Mouse (Mus musculus) heart, embryonic 13.5 days (tissue): ENCODE results near the gene Gga1. TPM values are rescaled to one million over a fixed set of nuclear protein-coding genes. Genes with fewer than 3 reads are reported as not detected.
A peak's percentile ranks its signal among the peaks of the same experiment; 100 is the strongest.

Experiments used
- ATAC-seq: fragments of 200-750 bp; cut with Nextera tagmentation; 2 replicates; pipeline ENCODE4 v1.8.0; 2017; ENCODE audit warnings: moderate TSS enrichment; ENCODE audit not compliant: insufficient number of reproducible peaks, low FRiP score, low TSS enrichment; ENCODE audit errors: extremely low read depth
- H3K27ac ChIP-seq: fragments of 300-500 bp; sonication (generic); replicated peaks from 2 replicates; pipeline ENCODE4 v1.5.1; 2015; ENCODE audit warnings: moderate library complexity, mild to moderate bottlenecking, inconsistent platforms
- H3K27me3 ChIP-seq: fragments of 300-500 bp; sonication (generic); replicated peaks from 2 replicates; pipeline ENCODE4 v1.6.1; 2015; ENCODE audit warnings: mild to moderate bottlenecking, inconsistent platforms
- H3K36me3 ChIP-seq: fragments of 300-500 bp; sonication (generic); 2 replicates; pipeline ENCODE4 v1.6.1; 2015; ENCODE audit warnings: mild to moderate bottlenecking, inconsistent platforms
- H3K4me1 ChIP-seq: fragments of 300-500 bp; sonication (generic); 2 replicates; pipeline ENCODE4 v1.6.1; 2015; ENCODE audit warnings: inconsistent platforms
- H3K4me2 ChIP-seq: fragments of 300-500 bp; sonication (generic); 2 replicates; pipeline ENCODE4 v1.6.1; 2015; ENCODE audit warnings: inconsistent platforms, mild to moderate bottlenecking, moderate library complexity
- H3K4me3 ChIP-seq: fragments of 300-500 bp; sonication (generic); 2 replicates; pipeline ENCODE4 v1.5.1; 2015; ENCODE audit warnings: moderate library complexity, mild to moderate bottlenecking, inconsistent platforms
- H3K9ac ChIP-seq: fragments of 300-500 bp; sonication (generic); 2 replicates; pipeline ENCODE4 v1.6.1; 2015; ENCODE audit warnings: inconsistent platforms, mild to moderate bottlenecking, moderate library complexity
- H3K9me3 ChIP-seq: fragments of 300-500 bp; sonication (generic); 2 replicates; pipeline ENCODE4 v1.6.1; 2016; ENCODE audit warnings: inconsistent platforms
- WGBS: fragments of 180-500 bp; shearing (Covaris S2); methylation state at CpG from one replicate; pipeline ENCODE4 v1.1.7; 2015; ENCODE audit warnings: mixed read lengths; 5-methylcytosine and 5-hydroxymethylcytosine counted together
- polyA plus RNA-seq: library from polyadenylated mRNA; unstranded; fragments of >200 nt; fragmentation: Nextera tagmentation; extraction: Ambion mirVana; gene quantifications from 2 replicates; pipeline ENCODE4 v1.2.1, GENCODE M21; 2015

Gga1 gene
- polyA plus RNA-seq, 1 experiment from 2014 or later = 46.2 TPM

DNA sequence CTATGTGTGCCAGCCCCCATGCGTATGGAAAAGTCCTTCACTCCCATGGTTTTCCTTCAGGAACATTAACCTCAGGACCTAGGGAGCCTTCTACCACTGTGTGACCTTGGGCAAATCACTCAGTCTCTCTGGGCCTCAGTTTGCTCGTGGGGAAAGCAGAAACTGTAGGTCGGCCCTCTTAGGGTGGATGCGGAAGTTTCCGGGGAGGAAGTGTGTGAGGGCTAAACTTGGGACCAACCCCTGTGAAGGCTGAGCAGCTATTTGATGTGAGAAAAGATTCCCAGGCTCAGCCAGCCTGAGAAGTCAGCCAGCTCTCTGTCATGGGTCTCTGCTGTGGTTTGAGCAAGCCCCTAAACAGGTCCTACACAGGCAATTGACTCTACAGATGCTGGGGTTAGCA, 14.7 kb upstream of the Gga1 start:
- H3K4me3 ChIP-seq = no peak overlapping the region
- no peak overlapping the region for H3K9ac ChIP-seq
- H3K9me3 ChIP-seq = no peaks in the 10 kb centered on the region
- no peaks in the 10 kb centered on the region for H3K36me3 ChIP-seq
- no peak overlapping the region for H3K4me2 ChIP-seq
- 73% methylated on average over 5 of the region's 5 CpGs for WGBS
- H3K27ac ChIP-seq = no peak overlapping the region; the same call in 1 of the 2 replicates
- no peaks in the 10 kb centered on the region for H3K27me3 ChIP-seq
- ATAC-seq = no peak
- peaks cover 27% of the 10 kb centered on the region for H3K4me1 ChIP-seq

DNA sequence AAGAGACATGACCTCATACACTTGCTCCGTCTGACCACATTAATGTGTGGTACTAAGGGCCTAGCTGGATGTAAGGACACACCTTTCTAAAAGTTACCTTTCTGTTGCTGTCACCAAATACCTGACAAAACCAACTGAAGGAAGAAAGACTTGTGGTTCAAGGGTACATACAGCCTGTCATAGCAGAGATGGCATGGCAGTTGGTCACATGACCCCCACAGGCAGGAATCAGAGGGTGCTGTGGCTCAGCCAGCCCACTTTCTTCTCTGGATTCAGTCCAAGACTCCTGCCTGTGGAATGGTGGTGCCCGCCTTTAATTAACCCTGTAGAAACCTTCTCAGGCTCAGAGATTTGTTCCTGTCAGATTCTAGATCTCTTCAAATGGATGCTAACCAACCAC, 13.8 kb upstream of the Gga1 start:
- WGBS = 48% methylated on average over 2 of the region's 2 CpGs
- no peak for ATAC-seq
- H3K27ac ChIP-seq = no peak overlapping the region

DNA sequence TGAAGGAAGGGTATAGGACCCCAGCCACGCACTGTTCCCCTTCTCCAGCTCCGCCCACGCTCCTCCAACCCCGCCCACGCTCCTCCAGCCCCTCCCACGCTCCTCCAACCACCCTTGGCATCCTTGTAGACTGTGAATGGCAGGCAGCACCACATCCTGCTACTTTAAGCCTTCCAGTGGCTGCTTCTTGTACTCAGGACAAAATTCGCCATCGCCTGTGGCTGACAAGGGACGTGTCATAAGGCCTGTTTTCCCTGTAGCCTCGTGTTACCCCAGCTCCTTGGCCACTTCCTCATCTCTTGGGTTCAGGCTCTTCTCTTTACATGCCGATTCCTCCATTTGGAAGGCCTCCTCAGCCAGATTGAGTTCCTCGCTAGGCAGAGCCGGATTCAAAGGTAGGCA, 13.1 kb upstream of the Gga1 start:
- H3K36me3 ChIP-seq = no peaks in the 10 kb centered on the region
- H3K27me3 ChIP-seq = no peaks in the 10 kb centered on the region
- H3K4me1 ChIP-seq = peaks cover 29% of the 10 kb centered on the region
- WGBS = 49% methylated on average over 13 of the region's 13 CpGs
- no peak overlapping the region for H3K4me2 ChIP-seq
- H3K9me3 ChIP-seq = no peaks in the 10 kb centered on the region
- H3K27ac ChIP-seq = no peak overlapping the region
- no peak for ATAC-seq
- no peak overlapping the region for H3K4me3 ChIP-seq
- H3K9ac ChIP-seq = no peak overlapping the region

More for the DNA sequence above, 13.8 kb upstream of the Gga1 start:
- no peaks in the 10 kb centered on the region for H3K36me3 ChIP-seq
- no peaks in the 10 kb centered on the region for H3K9me3 ChIP-seq
- H3K9ac ChIP-seq = no peak overlapping the region
- H3K27me3 ChIP-seq = no peaks in the 10 kb centered on the region
- H3K4me2 ChIP-seq = no peak overlapping the region
- H3K4me1 ChIP-seq = peaks cover 25% of the 10 kb centered on the region
- no peak overlapping the region for H3K4me3 ChIP-seq

DNA sequence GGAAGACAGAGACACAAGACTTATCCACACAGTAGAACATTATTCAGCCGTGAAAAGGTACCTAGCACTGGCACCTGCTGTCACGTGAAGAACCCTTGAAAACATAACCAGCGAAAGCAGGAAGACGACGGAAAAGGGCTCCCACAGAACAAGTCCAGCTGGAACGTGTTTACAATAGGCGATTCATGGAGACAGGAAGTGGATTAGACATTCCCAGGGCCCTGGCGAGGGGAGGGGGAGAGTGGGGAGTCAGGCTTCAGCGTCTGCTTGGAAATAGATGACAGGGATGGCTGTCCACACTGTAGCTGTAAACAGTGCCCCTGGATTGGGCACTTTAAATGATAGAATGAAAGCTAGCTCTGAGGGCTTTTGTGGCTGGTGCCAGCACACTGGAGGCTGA, 8.6 kb upstream of the Gga1 start:
- peak overlapping the region; percentile 84 for H3K27ac ChIP-seq
- H3K9ac ChIP-seq = peak overlapping the region; percentile 6; the same call in 1 of the 2 replicates
- peaks cover 19% of the 10 kb centered on the region for H3K4me1 ChIP-seq
- H3K4me3 ChIP-seq = no peak overlapping the region
- 32% methylated on average over 9 of the region's 9 CpGs for WGBS
- ATAC-seq = no peak
- no peaks in the 10 kb centered on the region for H3K36me3 ChIP-seq
- peak overlapping the region; percentile 11; the same call in 1 of the 2 replicates for H3K4me2 ChIP-seq
- H3K27me3 ChIP-seq = no peaks in the 10 kb centered on the region
- H3K9me3 ChIP-seq = no peaks in the 10 kb centered on the region

DNA sequence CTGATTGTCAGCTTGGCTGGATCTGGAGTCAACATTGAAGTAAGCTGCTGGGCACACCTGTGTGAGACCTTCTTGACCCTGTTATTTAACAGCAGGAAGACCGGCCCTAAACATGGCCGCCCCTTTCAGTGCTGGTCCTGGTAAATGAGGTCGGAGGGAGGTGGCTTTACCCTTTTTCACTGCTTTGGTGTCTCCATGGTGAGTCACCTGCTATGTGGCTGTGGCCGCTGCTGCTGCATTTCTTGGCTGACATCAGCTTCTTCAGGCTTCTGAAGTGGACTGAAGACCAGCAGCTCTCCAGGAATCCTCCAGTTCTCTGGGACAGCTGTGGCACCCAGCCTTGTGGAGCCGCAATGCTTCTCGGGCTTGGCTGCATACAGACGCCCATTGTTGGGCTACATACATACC, 8.2 kb upstream of the Gga1 start:
- no peak for ATAC-seq
- WGBS = 66% methylated on average over 7 of the region's 7 CpGs
- H3K9ac ChIP-seq = peak overlapping the region; percentile 6; the same call in 1 of the 2 replicates
- peaks cover 18% of the 10 kb centered on the region for H3K4me1 ChIP-seq
- no peak overlapping the region for H3K4me3 ChIP-seq
- peak overlapping the region; percentile 11; the same call in 1 of the 2 replicates for H3K4me2 ChIP-seq
- no peaks in the 10 kb centered on the region for H3K27me3 ChIP-seq
- peak overlapping the region; percentile 84 for H3K27ac ChIP-seq
- H3K9me3 ChIP-seq = no peaks in the 10 kb centered on the region
- H3K36me3 ChIP-seq = no peaks in the 10 kb centered on the region

DNA sequence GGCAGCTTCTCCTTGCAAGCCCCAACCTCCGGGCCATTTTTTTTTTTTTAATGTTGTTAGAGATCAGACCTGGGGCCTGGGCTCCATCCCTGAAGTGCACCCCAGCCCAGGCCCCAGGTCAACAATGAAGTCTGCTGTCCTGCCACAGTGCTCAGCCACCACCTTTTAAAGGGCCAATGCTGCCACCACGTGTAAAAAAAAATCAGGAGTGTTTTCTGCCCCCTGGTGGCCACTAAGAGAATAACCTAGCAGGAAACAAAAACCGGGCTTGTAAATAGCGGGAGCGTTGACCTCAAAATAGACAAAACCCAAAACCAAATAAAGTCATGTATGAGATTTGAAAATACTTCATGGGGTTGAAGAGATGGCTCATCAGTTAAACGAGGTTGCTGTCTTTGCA, 7.2 kb upstream of the Gga1 start:
- WGBS = 25% methylated on average over 6 of the region's 6 CpGs
- no peak overlapping the region for H3K4me3 ChIP-seq
- H3K4me2 ChIP-seq = no peak overlapping the region
- ATAC-seq = no peak
- no peaks in the 10 kb centered on the region for H3K27me3 ChIP-seq
- H3K27ac ChIP-seq = no peak overlapping the region
- H3K9ac ChIP-seq = no peak overlapping the region
- H3K4me1 ChIP-seq = peaks cover 17% of the 10 kb centered on the region
- no peaks in the 10 kb centered on the region for H3K36me3 ChIP-seq
- H3K9me3 ChIP-seq = no peaks in the 10 kb centered on the region

DNA sequence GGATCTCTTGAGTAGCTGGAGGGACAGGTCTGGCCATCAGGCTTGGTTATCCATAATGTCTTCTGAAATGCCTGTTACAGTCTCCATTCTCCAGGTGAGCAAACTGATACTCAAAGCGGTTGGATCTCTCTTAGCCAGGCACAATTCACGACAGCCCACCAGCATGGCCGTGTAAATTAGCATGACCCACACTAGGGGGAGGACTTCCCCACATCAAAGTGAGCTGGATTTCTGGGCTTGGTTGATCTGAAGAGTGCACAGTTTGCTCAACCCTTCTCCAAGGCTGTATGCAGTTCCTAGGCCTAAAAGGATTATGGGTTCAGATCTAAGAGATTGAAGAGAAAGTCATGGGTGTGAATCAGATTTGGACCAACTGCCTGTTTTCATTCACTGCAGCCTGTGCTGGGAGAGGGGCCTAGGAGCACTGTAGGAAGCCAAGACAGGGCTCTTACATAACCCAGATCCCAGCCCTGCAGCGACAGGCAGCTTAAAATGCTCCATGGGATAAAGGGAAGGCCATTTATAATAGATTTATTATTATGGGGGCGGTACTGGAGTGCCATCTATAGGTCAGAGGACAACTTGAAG, 4.9 kb upstream of the Gga1 start:
- peaks cover 33% of the 10 kb centered on the region for H3K4me1 ChIP-seq
- no peak overlapping the region for H3K4me2 ChIP-seq
- H3K9ac ChIP-seq = 0 out of 2 replicates have a peak overlapping the region, but pooled peaks have one; percentile 10
- no peaks in the 10 kb centered on the region for H3K27me3 ChIP-seq
- no peaks in the 10 kb centered on the region for H3K36me3 ChIP-seq
- H3K27ac ChIP-seq = no peak overlapping the region
- H3K4me3 ChIP-seq = no peak overlapping the region
- 47% methylated on average over 5 of the region's 5 CpGs for WGBS
- no peak for ATAC-seq
- no peaks in the 10 kb centered on the region for H3K9me3 ChIP-seq

GRCm38 (mm10) chr15:78873803-78874435, 3.1 kb upstream of the Gga1 start:
- Histone ChIP-seq H3K4me2 (no peak overlapping the region), H3K9ac (peak overlapping the region; percentile 57; the same call in 1 of the 2 replicates), H3K36me3 (no peaks in the 10 kb centered on the region), H3K27me3 (no peaks in the 10 kb centered on the region), H3K4me3 (no peak overlapping the region), H3K9me3 (no peaks in the 10 kb centered on the region), H3K4me1 (peaks cover 32% of the 10 kb centered on the region), H3K27ac (no peak overlapping the region)
- 41% methylated on average over 13 of the region's 13 CpGs for WGBS
- no peak for ATAC-seq

- Histone ChIP-seq H3K9ac (no peak overlapping the region), H3K4me3 (no peak overlapping the region), H3K27ac (no peak overlapping the region), H3K36me3 (peaks cover 4% of the 10 kb centered on the region; the same call in 1 of the 2 replicates), H3K9me3 (no peaks in the 10 kb centered on the region), H3K4me1 (peaks cover 40% of the 10 kb centered on the region), H3K4me2 (no peak overlapping the region), H3K27me3 (no peaks in the 10 kb centered on the region)
- ATAC-seq = no peak
- 69% methylated on average over 8 of the region's 8 CpGs for WGBS
Observed at GRCm38 (mm10) chr15:78874989-78875388, 2.0 kb upstream of the Gga1 start.

GRCm38 (mm10) chr15:78875537-78875936, 1.5 kb upstream of the Gga1 start:
- peaks cover 46% of the 10 kb centered on the region for H3K4me1 ChIP-seq
- peak overlapping the region; percentile 78 for H3K4me2 ChIP-seq
- peak overlapping the region; percentile 71; the same call in 1 of the 2 replicates for H3K4me3 ChIP-seq
- 71% methylated on average over 5 of the region's 5 CpGs for WGBS
- H3K9ac ChIP-seq = peak overlapping the region; percentile 98; the same call in 1 of the 2 replicates
- H3K27ac ChIP-seq = peak overlapping the region; percentile 99
- peaks cover 9% of the 10 kb centered on the region; the same call in 1 of the 2 replicates for H3K36me3 ChIP-seq
- H3K27me3 ChIP-seq = no peaks in the 10 kb centered on the region
- ATAC-seq = no peak
- no peaks in the 10 kb centered on the region for H3K9me3 ChIP-seq

DNA sequence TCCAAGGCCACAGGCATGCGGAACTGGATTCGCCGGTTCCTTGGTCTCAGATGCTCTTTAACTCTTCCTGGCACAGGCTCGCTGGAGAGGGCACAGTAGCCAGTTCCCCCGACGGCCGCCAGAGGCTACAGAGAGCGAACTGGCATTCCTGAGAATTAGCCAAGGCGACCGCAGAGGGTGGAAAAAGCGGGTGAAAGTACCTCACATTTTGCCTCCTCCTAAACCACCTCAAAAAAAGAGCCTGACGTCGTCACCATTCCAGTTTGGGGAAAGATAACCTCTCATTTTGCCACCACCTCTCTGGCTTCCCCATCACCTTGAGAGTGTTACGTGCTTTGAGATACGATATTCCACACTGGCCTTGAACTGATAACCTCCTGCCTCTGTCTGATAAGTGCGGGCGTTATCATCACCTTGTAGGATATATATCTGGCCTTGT, 713 bp upstream of the Gga1 start:
- Histone ChIP-seq H3K9ac (peak overlapping the region; percentile 98), H3K27me3 (no peaks in the 10 kb centered on the region), H3K9me3 (no peaks in the 10 kb centered on the region), H3K4me2 (peak overlapping the region; percentile 78), H3K27ac (peak overlapping the region; percentile 99), H3K4me3 (peak overlapping the region; percentile 71), H3K4me1 (peaks cover 48% of the 10 kb centered on the region), H3K36me3 (peaks cover 15% of the 10 kb centered on the region)
- no peak for ATAC-seq
- WGBS = under 1% methylated on average over 17 of the region's 17 CpGs
